Mouse (Mus musculus): ENCODE measurements around the gene Ripk3. TPM values are rescaled to one million over a fixed set of nuclear protein-coding genes. Genes with fewer than 3 reads are reported as not detected.
A peak's percentile ranks its signal among the peaks of the same experiment; 100 is the strongest.

Gene Ripk3
- polyA plus RNA-seq, 1 experiment from 2014 or later = 2.4 TPM

- Histone ChIP-seq H3K9me3 (replicated peaks; ENCODE audit: control insufficient read depth, low read length) (no peaks in the 10 kb centered on the region), H3K27me3 (replicated peaks; ENCODE audit: control insufficient read depth, insufficient read depth, low read length) (peaks cover 29% of the 10 kb centered on the region), H3K4me1 (ENCODE audit: control insufficient read depth, insufficient read depth, low read length) (peaks cover 4% of the 10 kb centered on the region; the same call in 1 of the 2 replicates), H3K4me3 (ENCODE audit: low read depth, low read length) (no peak within 1 kb of the TSS), H3K36me3 (ENCODE audit: control insufficient read depth, insufficient read depth, low read length) (peaks cover 28% of the 10 kb centered on the region), H3K4me2 (ENCODE audit: low read length) (no peak within 1 kb of the TSS), H3K27ac (ENCODE audit: low read depth, low read length) (no peak within 1 kb of the TSS), H3K9ac (ENCODE audit: low read length) (no peak within 1 kb of the TSS)
- ATAC-seq = peak; percentile 5; the same call in 1 of the 2 replicates
- WGBS = 18% methylated on average over 8 of the region's 8 CpGs
- DNase-seq (ENCODE audit: low spot score) = peak; percentile 78
Measured at GRCm38 (mm10) chr14:55758363-55758784, 30.3 kb downstream of the Ripk3 start, which contains the start of gene Cideb. Gene Cideb, minus strand, starts transcription at chr14:55758458.

GRCm38 (mm10) chr14:55757566-55757965, 31.1 kb downstream of the Ripk3 start:
- DNase-seq (ENCODE audit: low spot score) = no peak
- Histone ChIP-seq H3K27me3 (replicated peaks; ENCODE audit: control insufficient read depth, insufficient read depth, low read length) (peaks cover 21% of the 10 kb centered on the region), H3K4me3 (ENCODE audit: low read depth, low read length) (no peak overlapping the region), H3K4me2 (ENCODE audit: low read length) (no peak overlapping the region), H3K36me3 (ENCODE audit: control insufficient read depth, insufficient read depth, low read length) (peaks cover 36% of the 10 kb centered on the region), H3K27ac (ENCODE audit: low read depth, low read length) (no peak overlapping the region), H3K9me3 (replicated peaks; ENCODE audit: control insufficient read depth, low read length) (no peaks in the 10 kb centered on the region), H3K4me1 (ENCODE audit: control insufficient read depth, insufficient read depth, low read length) (peaks cover 4% of the 10 kb centered on the region; the same call in 1 of the 2 replicates), H3K9ac (ENCODE audit: low read length) (no peak overlapping the region)
- ATAC-seq = no peak
- 85% methylated on average over 6 of the region's 6 CpGs for WGBS

GRCm38 (mm10) chr14:55747051-55747847, 41.4 kb downstream of the Ripk3 start:
- H3K9me3 ChIP-seq (replicated peaks; ENCODE audit: control insufficient read depth, low read length) = no peaks in the 10 kb centered on the region

GRCm38 (mm10) chr14:55745861-55746237, 42.8 kb downstream of the Ripk3 start:
- Histone ChIP-seq H3K27ac (ENCODE audit: low read depth, low read length) (peak overlapping the region; percentile 46; the same call in 1 of the 2 replicates), H3K27me3 (replicated peaks; ENCODE audit: control insufficient read depth, insufficient read depth, low read length) (no peaks in the 10 kb centered on the region), H3K36me3 (ENCODE audit: control insufficient read depth, insufficient read depth, low read length) (peaks cover 23% of the 10 kb centered on the region), H3K9me3 (replicated peaks; ENCODE audit: control insufficient read depth, low read length) (no peaks in the 10 kb centered on the region), H3K9ac (ENCODE audit: low read length) (peak overlapping the region; percentile 86), H3K4me1 (ENCODE audit: control insufficient read depth, insufficient read depth, low read length) (peaks cover 16% of the 10 kb centered on the region), H3K4me2 (ENCODE audit: low read length) (peak overlapping the region; percentile 93), H3K4me3 (ENCODE audit: low read depth, low read length) (peak overlapping the region; percentile 80)
- under 1% methylated on average over 30 of the region's 31 CpGs for WGBS
- ATAC-seq (no peak), DNase-seq (ENCODE audit: low spot score) (no peak)

More at GRCm38 (mm10) chr14:55747051-55747847, 41.4 kb downstream of the Ripk3 start:
- ATAC-seq (no peak), DNase-seq (ENCODE audit: low spot score) (no peak)
- H3K4me2 ChIP-seq (ENCODE audit: low read length) = peak overlapping the region; percentile 93
- H3K27ac ChIP-seq (ENCODE audit: low read depth, low read length) = no peak overlapping the region
- peaks cover 30% of the 10 kb centered on the region for H3K36me3 ChIP-seq (ENCODE audit: control insufficient read depth, insufficient read depth, low read length)
- H3K4me3 ChIP-seq (ENCODE audit: low read depth, low read length) = no peak overlapping the region
- WGBS = 93% methylated on average over 10 of the region's 10 CpGs
- H3K4me1 ChIP-seq (ENCODE audit: control insufficient read depth, insufficient read depth, low read length) = peaks cover 16% of the 10 kb centered on the region
- no peaks in the 10 kb centered on the region for H3K27me3 ChIP-seq (replicated peaks; ENCODE audit: control insufficient read depth, insufficient read depth, low read length)
- H3K9ac ChIP-seq (ENCODE audit: low read length) = no peak overlapping the region

- Histone ChIP-seq H3K4me2 (ENCODE audit: low read length) (peak within 1 kb of the TSS; percentile 93), H3K36me3 (ENCODE audit: control insufficient read depth, insufficient read depth, low read length) (peaks cover 21% of the 10 kb centered on the region), H3K27me3 (replicated peaks; ENCODE audit: control insufficient read depth, insufficient read depth, low read length) (no peaks in the 10 kb centered on the region), H3K4me1 (ENCODE audit: control insufficient read depth, insufficient read depth, low read length) (peaks cover 16% of the 10 kb centered on the region), H3K9me3 (replicated peaks; ENCODE audit: control insufficient read depth, low read length) (no peaks in the 10 kb centered on the region), H3K9ac (ENCODE audit: low read length) (peak within 1 kb of the TSS; percentile 86), H3K4me3 (ENCODE audit: low read depth, low read length) (peak within 1 kb of the TSS; percentile 80), H3K27ac (ENCODE audit: low read depth, low read length) (peak within 1 kb of the TSS; percentile 46; the same call in 1 of the 2 replicates)
- ATAC-seq (peak; percentile 80), DNase-seq (ENCODE audit: low spot score) (peak; percentile 83)
- WGBS = 2% methylated on average over 47 of the region's 48 CpGs
Measured at GRCm38 (mm10) chr14:55745180-55745860, 43.3 kb downstream of the Ripk3 start, which contains the start of the genes Dhrs1 and Nop9. Gene Dhrs1, minus strand, starts transcription at chr14:55745690. Gene Nop9, plus strand, starts transcription at chr14:55745693.

- H3K36me3 ChIP-seq (ENCODE audit: control insufficient read depth, insufficient read depth, low read length) = peaks cover 23% of the 10 kb centered on the region
- no peak overlapping the region for H3K4me2 ChIP-seq (ENCODE audit: low read length)
- ATAC-seq = peak; percentile 72
- H3K4me3 ChIP-seq (ENCODE audit: low read depth, low read length) = no peak overlapping the region
- no peaks in the 10 kb centered on the region for H3K9me3 ChIP-seq (replicated peaks; ENCODE audit: control insufficient read depth, low read length)
- peak; percentile 85 for DNase-seq (ENCODE audit: low spot score)
- H3K4me1 ChIP-seq (ENCODE audit: control insufficient read depth, insufficient read depth, low read length) = peaks cover 16% of the 10 kb centered on the region
- no peaks in the 10 kb centered on the region for H3K27me3 ChIP-seq (replicated peaks; ENCODE audit: control insufficient read depth, insufficient read depth, low read length)
- H3K9ac ChIP-seq (ENCODE audit: low read length) = no peak overlapping the region
- WGBS = 22% methylated on average over 10 of the region's 10 CpGs
- H3K27ac ChIP-seq (ENCODE audit: low read depth, low read length) = no peak overlapping the region
Measured at GRCm38 (mm10) chr14:55743711-55744110, 45.0 kb downstream of the Ripk3 start.

- DNase-seq (ENCODE audit: low spot score) (no peak), ATAC-seq (no peak)
- WGBS = 89% methylated on average over 9 of the region's 9 CpGs
- no peak overlapping the region for H3K27ac ChIP-seq (ENCODE audit: low read depth, low read length)
- no peak overlapping the region for H3K4me2 ChIP-seq (ENCODE audit: low read length)
- H3K9ac ChIP-seq (ENCODE audit: low read length) = no peak overlapping the region
- H3K36me3 ChIP-seq (ENCODE audit: control insufficient read depth, insufficient read depth, low read length) = peaks cover 32% of the 10 kb centered on the region
- no peak overlapping the region for H3K4me3 ChIP-seq (ENCODE audit: low read depth, low read length)
- no peaks in the 10 kb centered on the region for H3K9me3 ChIP-seq (replicated peaks; ENCODE audit: control insufficient read depth, low read length)
- no peaks in the 10 kb centered on the region for H3K27me3 ChIP-seq (replicated peaks; ENCODE audit: control insufficient read depth, insufficient read depth, low read length)
- H3K4me1 ChIP-seq (ENCODE audit: control insufficient read depth, insufficient read depth, low read length) = no peaks in the 10 kb centered on the region
Measured at GRCm38 (mm10) chr14:55737086-55737687, 51.5 kb downstream of the Ripk3 start.

GRCm38 (mm10) chr14:55735758-55736157, 52.9 kb downstream of the Ripk3 start:
- DNase-seq (ENCODE audit: low spot score) = no peak
- no peak for ATAC-seq
- H3K4me3 ChIP-seq (ENCODE audit: low read depth, low read length) = no peak overlapping the region
- no peak overlapping the region for H3K9ac ChIP-seq (ENCODE audit: low read length)
- 81% methylated on average over 4 of the region's 4 CpGs for whole genome bisulfite sequencing
- H3K4me2 ChIP-seq (ENCODE audit: low read length) = no peak overlapping the region
- H3K4me1 ChIP-seq (ENCODE audit: control insufficient read depth, insufficient read depth, low read length) = no peaks in the 10 kb centered on the region
- H3K27me3 ChIP-seq (replicated peaks; ENCODE audit: control insufficient read depth, insufficient read depth, low read length) = no peaks in the 10 kb centered on the region
- H3K9me3 ChIP-seq (replicated peaks; ENCODE audit: control insufficient read depth, low read length) = no peaks in the 10 kb centered on the region
- no peak overlapping the region for H3K27ac ChIP-seq (ENCODE audit: low read depth, low read length)
- peaks cover 26% of the 10 kb centered on the region for H3K36me3 ChIP-seq (ENCODE audit: control insufficient read depth, insufficient read depth, low read length)

Measured in forebrain, embryonic 14.5 days (tissue).